Mouse (Mus musculus) CH12.LX (cell line): Measurements from ENCODE around the gene Pgam2. TPM values are rescaled to one million over a fixed set of nuclear protein-coding genes. Genes with fewer than 3 reads are reported as not detected.
"Not testable (repeated sequence)": the region's sequence is repeated elsewhere in the genome, so short reads cannot be mapped to it uniquely, and the experiment has no call there.

Experiments
- DNase-seq: peaks from one replicate; pipeline ENCODE4 v3.0.0-alpha.2; 2013; ENCODE audit errors: extremely low read depth
- H3K27ac ChIP-seq: 2 replicates; pipeline ENCODE4 v1.5.1; 2012; ENCODE audit warnings: low read depth, mild to moderate bottlenecking, control low read depth, moderate library complexity; ENCODE audit not compliant: insufficient read depth
- H3K27me3 ChIP-seq: replicated peaks from 2 replicates; pipeline ENCODE3; 2012; ENCODE audit warnings: inconsistent platforms
- H3K36me3 ChIP-seq, 2 experiments: replicated peaks in 1 of 2; 2 replicates each; pipeline versions ENCODE3 to v1.6.1; 2012; ENCODE audit warnings: inconsistent platforms in 1 of 2, low read length in 1 of 2, mild to moderate bottlenecking in 1 of 2, mixed read lengths in 1 of 2, moderate library complexity in 1 of 2; ENCODE audit not compliant: control insufficient read depth in 1 of 2, insufficient read depth in 1 of 2
- H3K4me1 ChIP-seq, 2 experiments: 2 replicates each; pipeline ENCODE4 v1.6.1; 2012; ENCODE audit warnings: inconsistent platforms in 1 of 2, moderate library complexity in 1 of 2; ENCODE audit not compliant: insufficient read depth in 2 of 2, control insufficient read depth in 1 of 2
- H3K4me2 ChIP-seq: 2 replicates; pipeline ENCODE4 v1.6.1; 2012; ENCODE audit warnings: low read depth, mild to moderate bottlenecking, control low read depth; ENCODE audit not compliant: poor library complexity, insufficient read depth, severe bottlenecking
- H3K4me3 ChIP-seq, 3 experiments: fragments of 150-350 bp in 1 of 3; sonication (generic) in 1 of 3; replicated peaks in 1 of 3; 2 replicates each; pipeline versions ENCODE3 to v1.5.1; 2011 to 2012; ENCODE audit warnings: low read depth in 2 of 3, low read length in 2 of 3, mild to moderate bottlenecking in 2 of 3, moderate library complexity in 2 of 3, control low read depth in 1 of 3, improper control_type of control experiment in 1 of 3, inconsistent platforms in 1 of 3, mixed read lengths in 1 of 3; ENCODE audit not compliant: poor library complexity in 1 of 3
- H3K79me2 ChIP-seq: replicated peaks from 2 replicates; pipeline ENCODE4 v1.6.1; 2012; ENCODE audit warnings: mild to moderate bottlenecking, moderate library complexity; ENCODE audit not compliant: control insufficient read depth, poor library complexity, insufficient read depth, severe bottlenecking; ENCODE audit errors: extremely low read depth
- H3K9ac ChIP-seq: 2 replicates; pipeline ENCODE4 v1.6.1; 2012; ENCODE audit warnings: low read depth, mild to moderate bottlenecking, control low read depth, moderate library complexity; ENCODE audit not compliant: insufficient read depth
- H3K9me3 ChIP-seq: replicated peaks from 2 replicates; pipeline ENCODE3; 2012; ENCODE audit warnings: low read length, inconsistent platforms, mixed read lengths
- CHD1 ChIP-seq: IDR thresholded peaks from 2 replicates; pipeline ENCODE4 v1.6.1; 2012; ENCODE audit warnings: low read depth, low read length, improper control_type of control experiment, inconsistent platforms
- EP300 ChIP-seq: IDR thresholded peaks from 2 replicates; pipeline ENCODE4 v1.6.1; 2011; ENCODE audit warnings: low read length, improper control_type of control experiment
- ETS1 ChIP-seq: conservative IDR thresholded peaks from 2 replicates; pipeline ENCODE4 v1.6.1; 2012; ENCODE audit warnings: low read depth, mild to moderate bottlenecking, inconsistent platforms, low read length, improper control_type of control experiment, moderate library complexity
- GABPA ChIP-seq: IDR thresholded peaks from 2 replicates; pipeline ENCODE4 v1.6.1; 2012; ENCODE audit warnings: low read depth, low read length, improper control_type of control experiment, inconsistent platforms; ENCODE audit not compliant: insufficient replicate concordance
- HCFC1 ChIP-seq: IDR thresholded peaks from 2 replicates; pipeline ENCODE4 v1.6.1; 2012; ENCODE audit warnings: low read depth, mild to moderate bottlenecking, inconsistent platforms, low read length, improper control_type of control experiment
- IRF4 ChIP-seq: IDR thresholded peaks from 2 replicates; pipeline ENCODE4 v1.6.1; 2014; ENCODE audit warnings: low read depth, mild to moderate bottlenecking, inconsistent platforms, low read length, improper control_type of control experiment
- JUN ChIP-seq: IDR thresholded peaks from 2 replicates; pipeline ENCODE4 v1.6.1; 2011; ENCODE audit warnings: low read depth, mild to moderate bottlenecking, low read length, improper control_type of control experiment, moderate library complexity; ENCODE audit not compliant: insufficient read depth
- KAT2A ChIP-seq: IDR thresholded peaks from 2 replicates; pipeline ENCODE4 v1.6.1; 2012; ENCODE audit warnings: low read length, improper control_type of control experiment, inconsistent platforms; ENCODE audit not compliant: insufficient replicate concordance
- MAZ ChIP-seq: IDR thresholded peaks from 2 replicates; pipeline ENCODE4 v1.6.1; 2012; ENCODE audit warnings: low read depth, mild to moderate bottlenecking, inconsistent platforms, low read length, improper control_type of control experiment, moderate library complexity
- MEF2A ChIP-seq: IDR thresholded peaks from 2 replicates; pipeline ENCODE4 v1.6.1; 2014; ENCODE audit warnings: low read depth, mild to moderate bottlenecking, inconsistent platforms, low read length, improper control_type of control experiment, borderline replicate concordance
- MXI1 ChIP-seq: IDR thresholded peaks from 2 replicates; pipeline ENCODE4 v1.6.1; 2011; ENCODE audit warnings: mild to moderate bottlenecking, low read depth, low read length, improper control_type of control experiment
- MYC ChIP-seq: IDR thresholded peaks from 2 replicates; pipeline ENCODE4 v1.6.1; 2011; ENCODE audit warnings: low read depth, mild to moderate bottlenecking, improper control_type of control experiment, low read length
- NELFE ChIP-seq: IDR thresholded peaks from 2 replicates; pipeline ENCODE4 v1.6.1; 2011; ENCODE audit warnings: low read depth, low read length, improper control_type of control experiment
- NRF1 ChIP-seq: IDR thresholded peaks from 2 replicates; pipeline ENCODE4 v1.6.1; 2014; ENCODE audit warnings: low read depth, mild to moderate bottlenecking, inconsistent platforms, low read length, improper control_type of control experiment, moderate library complexity
- PAX5 ChIP-seq: IDR thresholded peaks from 2 replicates; pipeline ENCODE4 v1.6.1; 2012; ENCODE audit warnings: low read length, inconsistent platforms, mixed read lengths
- RAD21 ChIP-seq: IDR thresholded peaks from 2 replicates; pipeline ENCODE4 v1.6.1; 2011; ENCODE audit warnings: low read depth, mild to moderate bottlenecking, low read length, improper control_type of control experiment, moderate library complexity
- RCOR1 ChIP-seq: conservative IDR thresholded peaks from 2 replicates; pipeline ENCODE4 v1.6.1; 2012; ENCODE audit warnings: low read depth, mild to moderate bottlenecking, inconsistent platforms, low read length, improper control_type of control experiment
- TCF12 ChIP-seq: IDR thresholded peaks from 2 replicates; pipeline ENCODE4 v1.6.1; 2014; ENCODE audit warnings: low read depth, mild to moderate bottlenecking, inconsistent platforms, low read length, improper control_type of control experiment
- UBTF ChIP-seq: IDR thresholded peaks from 2 replicates; pipeline ENCODE4 v1.6.1; 2012; ENCODE audit warnings: low read depth, mild to moderate bottlenecking, inconsistent platforms, low read length, improper control_type of control experiment, moderate library complexity
- USF2 ChIP-seq: conservative IDR thresholded peaks from 2 replicates; pipeline ENCODE4 v1.6.1; 2011; ENCODE audit warnings: low read depth, low read length, improper control_type of control experiment
- ZKSCAN1 ChIP-seq: IDR thresholded peaks from 2 replicates; pipeline ENCODE4 v1.6.1; 2012; ENCODE audit warnings: low read depth, inconsistent platforms, low read length, improper control_type of control experiment, borderline replicate concordance
- ZNF384 ChIP-seq: IDR thresholded peaks from 2 replicates; pipeline ENCODE4 v1.6.1; 2012; ENCODE audit warnings: low read depth, low read length, improper control_type of control experiment, inconsistent platforms
- dilution Hi-C: fragments of 300-500 bp; cut with MboI; formaldehyde crosslinking; loops from 2 replicates; pipeline ENCODE4 v1.14.3; 2020; ENCODE audit warnings: low sequenced_read_pairs; ENCODE audit not compliant: extremely low pct_unique_long_range_greater_than_20kb, extremely low pct_ligation_motif_present
- in situ Hi-C: fragments of 300-500 bp; cut with MboI; formaldehyde crosslinking; loops from 3 replicates; pipeline ENCODE4 v1.14.3; 2019; ENCODE audit warnings: low sequenced_read_pairs, low pct_ligation_motif_present, low pct_unique_long_range_greater_than_20kb, mixed read lengths
- polyA plus RNA-seq: library from polyadenylated mRNA; unstranded; fragments of >175 nt; gene quantifications from 2 replicates; pipeline ENCODE4 v1.2.1, GENCODE M21; 2012; ENCODE audit warnings: low read depth; ENCODE audit not compliant: insufficient read length
- total RNA-seq, 2 experiments: library from RNA; depleted of rRNA; stranded (reverse); fragments of 300-350 nt in 1 of 2; fragments of >200 nt in 1 of 2; gene quantifications; 2 replicates each; pipeline ENCODE4 v1.2.3; 2012 to 2014

The Pgam2 gene
- total and polyA plus RNA-seq, 3 experiments = 0.64 to 2.5 TPM; not detected in 1

DNA sequence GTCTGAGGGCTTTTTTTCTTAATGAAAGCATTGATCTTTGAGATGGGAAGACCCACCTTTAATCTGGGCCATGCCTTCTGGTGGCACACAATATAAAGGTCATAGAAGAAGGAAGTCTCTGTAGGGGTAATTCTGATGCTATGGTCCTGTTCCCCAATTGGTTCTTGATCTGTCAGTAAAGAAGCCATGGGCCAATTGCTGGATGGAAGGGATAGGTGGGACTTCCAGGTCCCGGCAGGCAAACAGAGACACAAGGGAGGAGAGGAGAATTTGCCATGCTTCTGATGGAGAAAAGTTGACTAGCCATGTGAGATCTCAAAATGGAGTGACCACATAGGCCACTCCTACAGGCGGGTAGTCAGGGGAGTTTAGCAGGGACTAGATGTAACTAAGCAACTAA is 15.7 kb upstream of the Pgam2 start:
- no peak for DNase-seq
- no peak overlapping the region for H3K27ac ChIP-seq
- dilution Hi-C loops = no loop called here
- no peak overlapping the region for H3K4me2 ChIP-seq
- H3K9ac ChIP-seq = no peak overlapping the region
- no peaks in the 10 kb centered on the region for H3K4me1 ChIP-seq
- no peak overlapping the region for H3K4me3 ChIP-seq
- in situ Hi-C loops = no loop called here
- TF ChIP-seq ZNF384 (no peak), IRF4 (no peak), RAD21 (no peak), KAT2A (no peak), HCFC1 (no peak), PAX5 (no peak), JUN (no peak), NRF1 (no peak), MYC (no peak), EP300 (no peak), GABPA (no peak), RCOR1 (no peak)
- peaks cover 25% of the 10 kb centered on the region for H3K9me3 ChIP-seq
- H3K27me3 ChIP-seq = no peaks in the 10 kb centered on the region
- no peaks in the 10 kb centered on the region for H3K79me2 ChIP-seq
- no peaks in the 10 kb centered on the region for H3K36me3 ChIP-seq

GRCm38 (mm10) chr11:5813381-5813780 is 9.8 kb upstream of the Pgam2 start:
- in situ Hi-C loops = no loop called here
- dilution Hi-C loops = no loop called here
- Histone ChIP-seq H3K27me3 (no peaks in the 10 kb centered on the region), H3K9me3 (peaks cover 22% of the 10 kb centered on the region), H3K79me2 (no peaks in the 10 kb centered on the region), H3K4me1 (no peaks in the 10 kb centered on the region), H3K4me3 (no peak overlapping the region), H3K36me3 (no peaks in the 10 kb centered on the region), H3K4me2 (no peak overlapping the region), H3K27ac (no peak overlapping the region), H3K9ac (no peak overlapping the region)
- TF ChIP-seq MAZ = no peak
- no peak for TF ChIP-seq MEF2A
- no peak for TF ChIP-seq CHD1
- TF ChIP-seq USF2 = no peak
- no peak for TF ChIP-seq ZKSCAN1
- TF ChIP-seq NELFE = no peak
- no peak for TF ChIP-seq ETS1
- TF ChIP-seq IRF4 = no peak
- no peak for TF ChIP-seq ZNF384
- TF ChIP-seq TCF12 = no peak
- no peak for TF ChIP-seq UBTF
- no peak for TF ChIP-seq PAX5
- no peak for TF ChIP-seq MXI1
- TF ChIP-seq MYC = no peak
- no peak for DNase-seq

- H3K36me3 ChIP-seq, H3K27ac ChIP-seq, H3K4me3 ChIP-seq, in situ Hi-C loops, H3K9ac ChIP-seq, H3K4me2 ChIP-seq, dilution Hi-C loops, H3K79me2 ChIP-seq, H3K27me3 ChIP-seq, DNase-seq, H3K4me1 ChIP-seq: not testable (repeated sequence)
- H3K9me3 ChIP-seq = peaks cover 10% of the 10 kb centered on the region
Measured at GRCm38 (mm10) chr11:5809487-5809886, 6.0 kb upstream of the Pgam2 start.
